Mouse (Mus musculus) ES-Bruce4 (cell line): ENCODE measurements around the gene Bhlhe41. TPM values are rescaled to one million over a fixed set of nuclear protein-coding genes. Genes with fewer than 3 reads are reported as not detected.
A peak's percentile ranks its signal among the peaks of the same experiment; 100 is the strongest.

ENCODE experiments used
- H3K27ac ChIP-seq: 2 replicates; pipeline ENCODE4 v1.5.1; 2012; ENCODE audit warnings: low read length, inconsistent platforms; ENCODE audit not compliant: insufficient read depth
- H3K27me3 ChIP-seq: 2 replicates; pipeline ENCODE4 v1.6.1; 2012; ENCODE audit warnings: mild to moderate bottlenecking, low read length, inconsistent platforms; ENCODE audit not compliant: control insufficient read depth, poor library complexity, insufficient read depth, severe bottlenecking
- H3K36me3 ChIP-seq: 2 replicates; pipeline ENCODE4 v1.6.1; 2012; ENCODE audit warnings: inconsistent platforms, mild to moderate bottlenecking, low read length, moderate library complexity; ENCODE audit not compliant: control insufficient read depth, poor library complexity, insufficient read depth, severe bottlenecking
- H3K4me1 ChIP-seq: one replicate; pipeline ENCODE4 v1.8.1; 2011; ENCODE audit warnings: low read length; ENCODE audit not compliant: control insufficient read depth, insufficient read depth
- H3K4me3 ChIP-seq: 2 replicates; pipeline ENCODE4 v1.5.1; 2011; ENCODE audit warnings: low read depth, mild to moderate bottlenecking, low read length
- H3K9ac ChIP-seq: 2 replicates; pipeline ENCODE4 v1.6.1; 2012; ENCODE audit warnings: low read depth, mild to moderate bottlenecking, inconsistent platforms; ENCODE audit not compliant: poor library complexity, severe bottlenecking
- H3K9me3 ChIP-seq: replicated peaks from 2 replicates; pipeline ENCODE4 v1.6.1; 2012; ENCODE audit warnings: mild to moderate bottlenecking, low read length, inconsistent platforms; ENCODE audit not compliant: control insufficient read depth, poor library complexity, insufficient read depth, severe bottlenecking
- CTCF ChIP-seq: IDR thresholded peaks from one replicate; pipeline ENCODE4 v1.8.1; 2011; ENCODE audit warnings: low read depth, low read length
- EP300 ChIP-seq: IDR thresholded peaks from 2 replicates; pipeline ENCODE4 v1.6.1; 2011; ENCODE audit warnings: low read depth, low read length; ENCODE audit not compliant: insufficient read depth
- POLR2A ChIP-seq: IDR thresholded peaks from one replicate; pipeline ENCODE4 v1.8.1; 2011; ENCODE audit warnings: low read length; ENCODE audit not compliant: insufficient read depth
- polyA plus RNA-seq: library from polyadenylated mRNA; stranded (reverse); fragments of >200 nt; gene quantifications from 2 replicates; pipeline ENCODE4 v1.2.4, GENCODE M21; 2011; ENCODE audit warnings: low read depth; ENCODE audit not compliant: missing spikeins, insufficient read depth, insufficient read length

The Bhlhe41 gene
- 5.3 TPM in 2 replicates for polyA plus RNA-seq

DNA sequence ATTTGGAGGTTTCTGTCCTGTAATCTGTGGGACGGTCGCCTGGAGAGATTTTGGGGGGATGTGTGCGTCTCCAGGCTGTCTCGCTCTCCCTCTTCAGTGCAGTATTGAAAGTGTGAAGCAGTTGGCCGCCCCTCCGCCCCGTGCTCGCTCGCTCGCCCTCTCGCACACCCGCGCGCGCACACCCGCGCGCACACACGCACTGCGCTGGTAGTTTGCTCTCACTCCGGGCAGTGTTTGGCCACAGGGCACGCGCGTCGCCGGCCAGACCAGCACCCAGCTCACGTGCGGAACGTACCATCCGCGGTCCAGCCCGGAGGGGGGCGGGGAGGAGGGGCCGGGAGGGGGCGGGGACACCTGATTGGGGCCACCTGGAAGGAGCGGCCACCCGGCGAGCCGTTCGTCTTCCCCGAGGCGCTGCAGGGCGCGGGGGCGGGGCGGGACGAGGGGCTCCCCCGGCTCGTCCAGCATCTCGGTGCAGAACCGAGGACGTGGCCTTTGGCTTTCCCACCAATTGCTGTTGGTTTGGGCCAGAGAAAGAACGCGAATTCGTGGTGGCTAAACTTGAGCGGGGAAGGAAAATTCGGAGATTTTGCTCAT is at the start of gene Bhlhe41:
TSS of gene Bhlhe41 (minus strand) at position 270 of the 597 bp plus-strand sequence.
- Histone ChIP-seq H3K9ac (peak within 1 kb of the TSS; percentile 38), H3K27ac (no peak within 1 kb of the TSS), H3K27me3 (peaks cover 17% of the 10 kb centered on the region), H3K36me3 (no peaks in the 10 kb centered on the region), H3K4me3 (peak within 1 kb of the TSS; percentile 45), H3K9me3 (no peaks in the 10 kb centered on the region), H3K4me1 (no peaks in the 10 kb centered on the region)
- TF ChIP-seq CTCF: no peak
- no peak for TF ChIP-seq POLR2A

DNA sequence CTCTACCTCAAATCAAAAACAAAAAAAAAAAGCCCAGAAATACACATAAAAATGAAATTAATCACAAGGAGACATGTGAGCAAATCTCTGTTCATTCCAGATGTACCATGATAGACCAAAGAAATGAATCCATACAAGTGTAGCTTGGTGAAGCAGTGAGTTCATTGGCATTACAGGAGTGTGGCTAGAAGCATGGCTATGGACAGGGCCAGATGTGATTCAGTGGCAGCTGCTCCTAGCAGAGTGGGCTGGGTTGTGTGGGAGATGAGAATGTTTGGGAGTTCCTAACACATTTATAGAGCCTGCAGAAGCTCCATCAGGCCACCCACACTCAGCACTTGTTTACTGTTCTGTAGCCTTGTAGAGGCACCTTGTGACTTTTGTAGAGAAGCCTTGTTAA is 46.9 kb upstream of the Bhlhe41 start:
- no peak overlapping the region for H3K9ac ChIP-seq
- no peak overlapping the region for H3K27ac ChIP-seq
- H3K4me3 ChIP-seq: no peak overlapping the region
- no peaks in the 10 kb centered on the region for H3K9me3 ChIP-seq
- H3K36me3 ChIP-seq: no peaks in the 10 kb centered on the region
- no peaks in the 10 kb centered on the region for H3K27me3 ChIP-seq
- H3K4me1 ChIP-seq: no peaks in the 10 kb centered on the region
- TF ChIP-seq EP300: no peak
- TF ChIP-seq POLR2A: no peak
- no peak for TF ChIP-seq CTCF

DNA sequence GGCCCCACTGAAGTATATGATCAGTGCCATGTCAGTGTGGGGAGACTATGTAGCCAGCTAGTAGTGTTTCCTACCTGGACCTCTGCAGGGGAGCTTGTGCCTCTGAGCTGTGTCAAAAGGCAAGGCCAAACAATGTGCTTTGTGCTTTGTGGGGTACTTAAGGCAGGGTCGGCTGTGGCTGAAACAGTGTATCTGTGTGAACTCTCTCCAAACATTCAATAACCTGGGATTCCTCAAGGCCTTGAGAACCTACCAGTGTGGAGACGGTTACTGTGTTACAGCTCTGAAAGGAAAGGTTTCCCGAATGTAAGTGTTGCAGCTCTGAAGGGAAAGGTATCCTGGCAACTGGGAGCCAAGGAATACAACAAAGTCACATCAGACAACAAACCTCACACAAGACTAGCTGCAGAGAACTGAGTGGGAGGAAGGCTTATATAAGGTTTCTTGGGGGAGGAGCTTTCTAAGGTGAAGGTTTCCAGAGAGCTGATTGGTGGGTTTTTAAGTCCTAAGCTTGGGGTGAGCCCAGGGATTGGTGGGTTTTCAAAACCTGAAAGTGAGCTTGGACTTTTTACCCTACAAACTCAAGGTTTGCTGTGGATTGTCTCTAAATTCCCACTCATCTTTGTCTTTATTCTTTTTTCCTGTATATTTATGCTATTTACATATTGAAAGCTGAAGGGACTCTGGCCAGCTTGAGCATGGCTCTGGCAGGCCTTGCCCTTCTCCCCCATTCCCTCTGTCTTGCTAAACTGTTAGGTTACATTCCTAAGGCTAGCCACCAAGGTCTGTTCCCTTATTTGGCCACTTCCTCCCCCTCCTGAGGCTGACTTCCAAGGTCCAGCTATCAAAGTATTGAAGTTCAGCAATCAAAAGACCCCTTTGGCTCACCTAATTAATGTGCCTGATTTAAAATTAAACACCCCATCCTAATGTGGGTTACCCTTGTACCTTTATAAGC is 45.4 kb upstream of the Bhlhe41 start:
- H3K9ac ChIP-seq: no peak overlapping the region
- H3K4me3 ChIP-seq: no peak overlapping the region
- H3K27ac ChIP-seq: no peak overlapping the region
- no peaks in the 10 kb centered on the region for H3K27me3 ChIP-seq
- no peaks in the 10 kb centered on the region for H3K36me3 ChIP-seq
- no peaks in the 10 kb centered on the region for H3K4me1 ChIP-seq
- H3K9me3 ChIP-seq: no peaks in the 10 kb centered on the region
- TF ChIP-seq EP300 (no peak), CTCF (no peak), POLR2A (no peak)

DNA sequence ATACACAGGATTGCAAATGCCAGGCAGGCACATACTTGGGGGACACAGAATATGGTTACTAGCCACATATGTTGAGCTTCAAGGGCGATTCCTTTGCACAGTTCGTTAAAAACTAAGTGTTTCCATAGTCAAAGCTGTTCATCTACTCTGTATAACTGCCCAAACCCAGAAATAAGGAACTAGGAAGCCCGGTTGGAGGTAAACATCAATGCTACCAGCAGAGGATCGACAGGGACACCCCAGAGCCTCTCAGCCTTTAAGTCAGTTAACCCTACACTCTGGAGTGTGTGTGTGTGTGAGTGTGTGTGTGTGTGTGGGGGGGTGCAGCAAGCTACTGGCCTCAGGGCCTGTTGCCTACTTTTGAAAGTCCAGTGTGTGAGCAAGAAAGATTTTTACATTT is 44.6 kb upstream of the Bhlhe41 start:
- H3K9me3 ChIP-seq: no peaks in the 10 kb centered on the region
- no peak overlapping the region for H3K4me3 ChIP-seq
- H3K27ac ChIP-seq: no peak overlapping the region
- no peaks in the 10 kb centered on the region for H3K4me1 ChIP-seq
- no peak for TF ChIP-seq EP300
- TF ChIP-seq CTCF: no peak
- no peak for TF ChIP-seq POLR2A
- H3K36me3 ChIP-seq: no peaks in the 10 kb centered on the region
- no peaks in the 10 kb centered on the region for H3K27me3 ChIP-seq
- H3K9ac ChIP-seq: no peak overlapping the region

DNA sequence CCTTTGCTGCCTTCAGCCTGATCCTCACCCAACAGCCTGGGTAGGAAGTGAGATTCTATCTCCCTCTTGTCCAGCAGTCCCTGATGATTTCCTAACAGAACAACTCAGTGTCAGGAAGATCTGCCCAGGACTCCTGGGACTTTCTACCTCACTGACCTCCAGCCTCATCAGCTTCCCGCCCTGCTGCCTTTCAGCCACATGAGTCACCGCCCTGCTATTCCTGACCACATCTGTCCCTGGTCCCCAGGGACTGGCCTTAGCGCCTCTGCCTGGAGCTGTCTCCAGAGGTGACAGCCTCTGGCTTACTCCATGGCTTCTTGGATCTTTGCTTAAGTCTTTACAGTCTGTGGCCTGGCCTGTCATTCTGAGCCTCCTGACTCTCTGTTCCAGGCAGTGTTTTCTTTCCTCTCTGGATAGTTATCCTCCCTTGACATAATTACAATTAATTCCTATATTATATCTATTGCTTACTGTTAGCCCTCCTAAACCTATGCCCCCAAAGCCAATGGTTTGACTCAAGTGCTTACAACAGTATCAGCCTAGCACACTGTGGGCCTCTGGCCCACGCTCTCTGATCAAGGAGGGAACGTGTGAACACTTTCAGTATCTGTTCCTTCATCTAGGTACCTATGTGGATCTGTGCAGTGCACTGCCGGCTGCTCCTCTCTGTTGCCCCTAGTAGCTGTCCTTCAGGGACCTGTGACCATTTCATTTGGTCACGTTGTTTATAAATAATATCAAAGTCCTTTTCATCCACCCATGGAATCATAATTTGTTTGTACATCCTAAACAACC is 40.9 kb upstream of the Bhlhe41 start:
- H3K4me3 ChIP-seq: no peak overlapping the region
- no peaks in the 10 kb centered on the region for H3K4me1 ChIP-seq
- H3K36me3 ChIP-seq: no peaks in the 10 kb centered on the region
- peaks cover 8% of the 10 kb centered on the region; the same call in 1 of the 2 replicates for H3K9me3 ChIP-seq
- H3K9ac ChIP-seq: no peak overlapping the region
- TF ChIP-seq CTCF (no peak), EP300 (no peak), POLR2A (no peak)
- no peak overlapping the region for H3K27ac ChIP-seq
- no peaks in the 10 kb centered on the region for H3K27me3 ChIP-seq

DNA sequence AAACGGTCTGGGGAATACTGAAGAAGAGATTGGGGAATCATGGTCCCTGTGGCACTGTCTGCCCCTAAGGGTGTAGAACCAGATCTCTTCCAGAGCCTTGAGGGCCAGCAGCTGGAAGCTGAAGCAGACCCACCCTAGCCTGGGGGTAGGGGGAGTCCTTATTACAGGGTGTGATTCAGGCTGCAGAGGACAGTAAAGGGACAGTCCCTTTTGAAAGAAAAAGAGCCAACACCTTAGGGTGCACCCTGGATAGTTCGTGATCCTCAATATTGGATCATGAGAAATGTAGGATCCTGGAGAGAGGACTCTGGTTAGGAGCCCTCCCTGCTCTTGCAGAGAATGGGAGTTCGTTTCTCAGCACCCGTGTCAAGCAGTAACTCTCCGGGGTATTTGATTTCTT is 39.3 kb upstream of the Bhlhe41 start:
- no peaks in the 10 kb centered on the region for H3K27me3 ChIP-seq
- no peak overlapping the region for H3K27ac ChIP-seq
- peaks cover 8% of the 10 kb centered on the region; the same call in 1 of the 2 replicates for H3K9me3 ChIP-seq
- H3K4me1 ChIP-seq: no peaks in the 10 kb centered on the region
- TF ChIP-seq CTCF: no peak
- no peak for TF ChIP-seq EP300
- H3K4me3 ChIP-seq: no peak overlapping the region
- H3K9ac ChIP-seq: no peak overlapping the region
- H3K36me3 ChIP-seq: no peaks in the 10 kb centered on the region
